Mouse (Mus musculus) neural tube, embryonic 15.5 days (tissue): ENCODE data around the gene Parp6. TPM values are rescaled to one million over a fixed set of nuclear protein-coding genes. Genes with fewer than 3 reads are reported as not detected.

ENCODE experiments used
- ATAC-seq: fragments of 200-750 bp; cut with Nextera tagmentation; 2 replicates; pipeline ENCODE4 v1.8.0; 2017; ENCODE audit warnings: mild to moderate bottlenecking, moderate TSS enrichment, moderate library complexity; ENCODE audit not compliant: low FRiP score
- H3K27ac ChIP-seq: fragments of 300-500 bp; sonication (generic); replicated peaks from 2 replicates; pipeline ENCODE4 v1.5.1; 2015; ENCODE audit warnings: mild to moderate bottlenecking, inconsistent platforms
- H3K27me3 ChIP-seq: fragments of 300-500 bp; sonication (generic); replicated peaks from 2 replicates; pipeline ENCODE4 v1.6.1; 2015; ENCODE audit warnings: inconsistent platforms
- H3K36me3 ChIP-seq: fragments of 300-500 bp; sonication (generic); 2 replicates; pipeline ENCODE4 v1.6.1; 2015; ENCODE audit warnings: inconsistent platforms
- H3K4me1 ChIP-seq: fragments of 300-500 bp; sonication (generic); 2 replicates; pipeline ENCODE4 v1.6.1; 2015; ENCODE audit warnings: inconsistent platforms
- H3K4me2 ChIP-seq: fragments of 300-500 bp; sonication (generic); 2 replicates; pipeline ENCODE4 v1.6.1; 2015; ENCODE audit warnings: inconsistent platforms, mild to moderate bottlenecking, moderate library complexity
- H3K4me3 ChIP-seq: fragments of 300-500 bp; sonication (generic); replicated peaks from 2 replicates; pipeline ENCODE4 v1.5.1; 2015; ENCODE audit warnings: mild to moderate bottlenecking, inconsistent platforms
- H3K9ac ChIP-seq: fragments of 300-500 bp; sonication (generic); replicated peaks from 2 replicates; pipeline ENCODE4 v1.6.1; 2015; ENCODE audit warnings: mild to moderate bottlenecking, inconsistent platforms
- H3K9me3 ChIP-seq: fragments of 300-500 bp; sonication (generic); replicated peaks from 2 replicates; pipeline ENCODE4 v1.6.1; 2016; ENCODE audit warnings: inconsistent platforms
- WGBS: fragments of 180-500 bp; shearing (Covaris S2); methylation state at CpG from one replicate; pipeline ENCODE4 v1.1.7; 2015; ENCODE audit warnings: mixed read lengths; 5-methylcytosine and 5-hydroxymethylcytosine counted together
- polyA plus RNA-seq: library from polyadenylated mRNA; unstranded; fragments of >200 nt; fragmentation: Nextera tagmentation; extraction: Ambion mirVana; gene quantifications from 2 replicates; pipeline ENCODE4 v1.2.1, GENCODE M21; 2015

Parp6 gene
- polyA plus RNA-seq, 1 experiment from 2014 or later, result 208 TPM

DNA sequence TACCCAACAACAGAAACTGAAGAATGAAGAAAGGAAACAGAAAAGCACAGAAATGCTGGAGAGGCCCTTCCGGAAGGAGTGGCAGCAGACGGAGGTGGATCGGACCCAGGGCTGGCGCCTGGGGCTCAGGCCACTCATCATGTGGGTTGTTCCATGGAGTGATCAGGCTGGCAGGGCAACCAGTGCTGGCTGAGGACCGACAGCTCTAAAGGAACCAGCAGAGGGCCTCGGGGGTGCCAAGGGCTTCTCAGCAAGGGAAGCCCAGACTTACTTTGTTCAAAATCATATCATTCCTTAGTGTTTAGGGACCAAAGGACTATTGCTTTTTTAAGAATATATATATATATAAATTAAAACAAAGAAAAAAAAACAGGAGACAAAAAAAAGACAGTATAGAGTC lies 11.1 kb upstream of the Parp6 start:
- H3K27ac ChIP-seq, result no peak overlapping the region
- H3K27me3 ChIP-seq, result 0 out of 2 replicates have a peak, but pooled peaks cover 2% of the 10 kb centered on the region
- no peak overlapping the region for H3K4me2 ChIP-seq
- ATAC-seq, result no peak
- 59% methylated on average over 6 of the region's 6 CpGs for WGBS
- no peak overlapping the region for H3K9ac ChIP-seq
- no peaks in the 10 kb centered on the region for H3K4me1 ChIP-seq
- no peaks in the 10 kb centered on the region for H3K9me3 ChIP-seq
- peaks cover 18% of the 10 kb centered on the region; the same call in 1 of the 2 replicates for H3K36me3 ChIP-seq
- no peak overlapping the region for H3K4me3 ChIP-seq

DNA sequence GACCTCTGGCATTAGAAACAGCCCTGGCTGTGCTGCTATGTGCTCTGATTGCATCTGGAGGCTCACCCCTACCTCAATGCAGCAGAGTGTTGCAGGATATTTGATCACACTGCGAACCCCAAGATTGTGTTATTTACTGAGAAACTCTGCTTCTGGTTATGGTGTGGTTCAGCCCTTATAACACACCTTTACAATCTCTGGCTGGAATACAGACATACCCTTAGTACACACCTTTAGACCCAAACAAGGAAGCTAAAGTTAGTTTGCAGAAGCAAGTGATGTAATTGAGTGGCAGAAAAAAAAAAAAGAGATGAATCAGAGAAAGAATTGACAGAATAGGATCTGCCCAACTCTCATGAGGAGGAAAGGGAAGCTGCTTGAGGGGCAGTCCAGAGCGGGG lies 6.1 kb upstream of the Parp6 start:
- Histone ChIP-seq H3K36me3 (0 out of 2 replicates have a peak, but pooled peaks cover 7% of the 10 kb centered on the region), H3K9ac (no peak overlapping the region), H3K27me3 (no peaks in the 10 kb centered on the region), H3K4me3 (no peak overlapping the region), H3K4me1 (no peaks in the 10 kb centered on the region), H3K9me3 (no peaks in the 10 kb centered on the region), H3K4me2 (no peak overlapping the region), H3K27ac (no peak overlapping the region)
- no peak for ATAC-seq
- 90% methylated on average over 2 of the region's 2 CpGs for WGBS

DNA sequence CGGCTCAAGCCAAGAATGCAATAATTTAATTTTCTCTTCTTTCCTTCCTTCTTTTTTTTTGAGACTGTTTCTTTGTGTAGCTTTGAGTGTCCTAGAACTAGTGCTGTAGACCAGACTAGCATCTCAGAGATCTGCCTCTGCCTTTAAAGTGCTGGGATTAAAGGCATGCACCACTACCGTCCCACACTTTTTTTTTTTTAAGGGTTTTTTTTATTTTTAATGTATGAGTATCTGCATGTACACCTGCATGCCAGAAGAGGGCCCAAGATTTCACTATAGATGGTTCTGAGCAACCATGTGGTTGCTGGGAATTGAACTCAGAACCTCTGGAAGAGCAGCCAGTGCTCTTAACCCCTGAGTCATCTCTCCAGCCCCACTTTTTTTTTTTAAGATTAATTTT lies 1.3 kb upstream of the Parp6 start:
- WGBS, result 93% methylated on average over 2 of the region's 2 CpGs
- no peaks in the 10 kb centered on the region for H3K36me3 ChIP-seq
- H3K9ac ChIP-seq, result no peak overlapping the region
- H3K9me3 ChIP-seq, result no peaks in the 10 kb centered on the region
- H3K27me3 ChIP-seq, result no peaks in the 10 kb centered on the region
- H3K4me2 ChIP-seq, result no peak overlapping the region
- H3K4me1 ChIP-seq, result peaks cover 30% of the 10 kb centered on the region
- no peak for ATAC-seq
- H3K4me3 ChIP-seq, result no peak overlapping the region
- no peak overlapping the region for H3K27ac ChIP-seq

DNA sequence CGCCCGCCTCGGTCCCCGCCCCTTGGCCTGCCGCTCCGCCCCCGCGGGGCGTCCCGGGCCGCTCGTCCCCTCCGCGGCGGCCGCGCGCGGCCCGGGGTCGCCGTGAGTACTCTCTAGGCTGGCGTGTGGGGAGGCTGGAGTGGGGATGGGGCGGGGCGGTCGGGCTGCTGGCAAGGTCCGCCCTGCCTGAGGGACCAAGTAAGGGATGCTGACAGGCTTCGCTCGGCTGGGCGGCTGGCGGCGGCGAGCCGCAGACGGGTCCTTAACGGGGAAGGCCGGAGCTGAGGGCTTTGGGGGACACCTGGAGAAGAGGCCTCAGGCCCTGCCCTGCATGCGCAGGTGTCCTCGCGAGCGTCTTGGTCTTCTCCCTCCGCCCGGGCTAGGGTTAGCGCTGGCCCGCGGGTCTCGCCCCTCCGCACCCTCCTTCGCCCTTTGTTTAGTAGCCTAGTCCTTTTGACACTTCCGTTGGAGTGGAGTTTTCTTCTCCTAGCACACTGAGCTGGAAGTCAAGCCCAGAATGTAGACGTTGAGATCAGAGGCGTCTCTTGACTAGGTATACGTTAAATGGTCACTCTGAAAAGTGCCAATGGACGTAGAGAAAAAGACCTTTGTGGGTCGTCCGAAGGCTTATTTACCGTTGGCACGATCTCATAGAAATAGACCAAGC lies 356 bp downstream of the Parp6 start:
- H3K4me1 ChIP-seq, result peaks cover 30% of the 10 kb centered on the region
- peak overlapping the region; percentile 91 for H3K27ac ChIP-seq
- under 1% methylated on average over 55 of the region's 58 CpGs for WGBS
- H3K9ac ChIP-seq, result peak overlapping the region; percentile 88
- H3K4me2 ChIP-seq, result peak overlapping the region; percentile 70
- peak overlapping the region; percentile 88 for H3K4me3 ChIP-seq
- H3K9me3 ChIP-seq, result no peaks in the 10 kb centered on the region
- ATAC-seq, result peak; percentile 66; the same call in 1 of the 2 replicates
- H3K27me3 ChIP-seq, result no peaks in the 10 kb centered on the region
- H3K36me3 ChIP-seq, result peaks cover 4% of the 10 kb centered on the region

DNA sequence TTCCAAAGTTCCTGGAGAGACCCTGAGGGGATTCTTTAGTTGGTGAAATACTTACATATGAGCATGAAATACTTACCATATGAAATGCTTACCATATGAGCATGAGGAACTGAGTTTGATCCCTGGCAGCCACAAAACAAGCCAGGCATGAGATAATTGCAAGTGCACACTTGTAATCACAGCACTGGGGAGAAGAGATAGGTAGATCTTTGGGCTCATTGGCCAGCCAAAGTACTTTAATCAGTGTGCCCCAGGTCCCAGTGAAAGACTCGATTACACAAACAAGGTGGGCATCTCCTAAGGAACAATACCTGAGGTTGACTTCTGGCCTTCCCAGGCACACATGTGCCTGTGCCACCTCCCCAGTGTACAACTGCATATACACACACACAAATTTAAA lies 21.3 kb downstream of the Parp6 start:
- H3K4me1 ChIP-seq, result no peaks in the 10 kb centered on the region
- H3K4me3 ChIP-seq, result no peak overlapping the region
- H3K27ac ChIP-seq, result no peak overlapping the region
- H3K36me3 ChIP-seq, result peaks cover 75% of the 10 kb centered on the region
- H3K27me3 ChIP-seq, result no peaks in the 10 kb centered on the region
- H3K9me3 ChIP-seq, result no peaks in the 10 kb centered on the region
- H3K4me2 ChIP-seq, result no peak overlapping the region
- no peak overlapping the region for H3K9ac ChIP-seq
- ATAC-seq, result no peak
- WGBS, result 97% methylated on average over 1 of the region's 1 CpGs

DNA sequence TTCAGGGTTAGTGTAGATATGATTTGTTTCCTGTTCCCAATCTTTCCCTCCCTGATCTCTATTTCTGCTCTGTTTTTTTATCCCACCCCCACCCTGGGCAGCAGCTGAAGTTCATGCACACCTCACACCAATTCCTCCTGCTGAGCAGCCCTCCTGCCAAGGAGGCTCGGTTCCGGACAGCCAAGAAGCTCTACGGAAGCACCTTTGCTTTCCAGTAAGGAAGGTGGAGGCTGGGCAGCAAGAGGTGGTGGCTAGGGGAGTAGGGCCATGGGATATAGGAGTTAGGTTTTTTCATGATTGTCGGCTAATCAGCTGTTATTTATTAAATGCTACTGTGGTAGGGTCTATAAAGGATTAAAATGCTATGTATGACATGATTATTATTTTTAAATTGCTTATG lies 22.9 kb downstream of the Parp6 start:
- H3K9ac ChIP-seq, result no peak overlapping the region
- H3K4me2 ChIP-seq, result no peak overlapping the region
- no peak for ATAC-seq
- no peaks in the 10 kb centered on the region for H3K9me3 ChIP-seq
- H3K4me3 ChIP-seq, result no peak overlapping the region
- no peaks in the 10 kb centered on the region for H3K4me1 ChIP-seq
- no peaks in the 10 kb centered on the region for H3K27me3 ChIP-seq
- no peak overlapping the region for H3K27ac ChIP-seq
- peaks cover 63% of the 10 kb centered on the region for H3K36me3 ChIP-seq
- WGBS, result 93% methylated on average over 4 of the region's 4 CpGs

DNA sequence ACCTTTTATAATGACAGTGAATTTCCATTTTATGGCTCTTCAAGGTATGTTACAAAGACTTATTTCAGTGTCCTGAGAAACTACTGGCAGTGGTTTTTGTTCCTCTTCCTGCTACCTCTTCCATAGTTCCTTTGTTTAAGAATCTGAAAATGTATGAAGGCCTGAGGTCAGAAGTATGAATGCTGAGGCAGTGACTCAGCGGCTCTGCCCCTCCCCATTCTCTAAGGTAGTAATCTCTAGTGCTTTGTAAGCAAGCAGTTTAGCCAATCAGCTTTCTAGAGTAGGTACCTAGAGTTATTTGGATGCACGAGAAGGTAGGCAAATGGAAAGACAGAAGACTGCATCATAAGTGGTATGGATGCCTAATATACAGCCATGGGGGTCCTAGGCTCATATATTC lies 24.2 kb downstream of the Parp6 start:
- H3K4me3 ChIP-seq, result no peak overlapping the region
- H3K4me2 ChIP-seq, result no peak overlapping the region
- ATAC-seq, result no peak
- no peak overlapping the region for H3K27ac ChIP-seq
- 77% methylated on average over 2 of the region's 2 CpGs for WGBS
- no peaks in the 10 kb centered on the region for H3K27me3 ChIP-seq
- H3K36me3 ChIP-seq, result peaks cover 58% of the 10 kb centered on the region
- H3K4me1 ChIP-seq, result no peaks in the 10 kb centered on the region
- H3K9me3 ChIP-seq, result no peaks in the 10 kb centered on the region
- H3K9ac ChIP-seq, result no peak overlapping the region

DNA sequence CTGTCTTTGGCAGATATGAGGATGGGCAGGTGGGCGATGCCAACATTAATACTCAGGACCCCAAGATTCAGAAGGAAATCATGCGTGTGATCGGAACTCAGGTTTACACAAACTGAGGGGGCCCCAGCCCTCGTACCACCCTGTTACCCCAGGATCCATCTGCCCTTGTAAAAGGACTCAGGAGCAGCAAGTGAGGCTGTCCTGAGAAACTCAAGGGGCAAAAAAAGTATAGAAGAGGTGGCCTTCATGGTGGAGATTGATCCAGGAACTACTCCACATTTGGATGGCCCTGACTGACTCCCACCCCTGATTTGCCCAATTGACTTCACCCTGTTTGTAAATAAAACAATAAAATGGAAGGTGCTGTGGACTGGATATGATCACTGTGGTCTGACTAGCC lies 32.8 kb downstream of the Parp6 start:
- Histone ChIP-seq H3K9ac (no peak overlapping the region), H3K27me3 (no peaks in the 10 kb centered on the region), H3K36me3 (peaks cover 50% of the 10 kb centered on the region), H3K4me2 (no peak overlapping the region), H3K27ac (no peak overlapping the region), H3K4me3 (no peak overlapping the region), H3K9me3 (no peaks in the 10 kb centered on the region), H3K4me1 (no peaks in the 10 kb centered on the region)
- no peak for ATAC-seq
- 95% methylated on average over 4 of the region's 4 CpGs for WGBS

DNA sequence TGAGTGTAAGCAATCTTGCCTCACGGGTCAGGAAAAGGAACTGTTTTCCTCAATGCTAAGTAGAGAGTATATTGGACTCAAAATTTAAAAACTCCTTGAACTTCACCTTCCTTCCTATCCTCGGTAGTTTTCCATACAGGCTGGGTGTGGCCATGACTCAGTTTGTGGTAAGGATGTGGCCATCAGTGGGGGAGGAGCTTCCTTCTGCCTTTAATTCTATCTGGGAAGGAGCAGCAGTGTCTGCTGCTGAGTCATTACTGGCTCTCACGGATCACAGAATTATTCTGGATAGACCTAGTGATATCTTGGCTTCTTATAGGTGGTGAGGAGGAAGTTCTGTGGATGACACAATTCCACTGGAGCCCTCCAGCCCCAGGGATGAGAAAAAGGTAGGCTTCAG lies 36.3 kb downstream of the Parp6 start:
- Histone ChIP-seq H3K9me3 (no peaks in the 10 kb centered on the region), H3K27ac (no peak overlapping the region), H3K27me3 (no peaks in the 10 kb centered on the region), H3K4me3 (no peak overlapping the region), H3K9ac (no peak overlapping the region), H3K4me1 (peaks cover 12% of the 10 kb centered on the region), H3K4me2 (no peak overlapping the region), H3K36me3 (peaks cover 30% of the 10 kb centered on the region)
- 41% methylated on average over 3 of the region's 3 CpGs for WGBS
- ATAC-seq, result no peak

DNA sequence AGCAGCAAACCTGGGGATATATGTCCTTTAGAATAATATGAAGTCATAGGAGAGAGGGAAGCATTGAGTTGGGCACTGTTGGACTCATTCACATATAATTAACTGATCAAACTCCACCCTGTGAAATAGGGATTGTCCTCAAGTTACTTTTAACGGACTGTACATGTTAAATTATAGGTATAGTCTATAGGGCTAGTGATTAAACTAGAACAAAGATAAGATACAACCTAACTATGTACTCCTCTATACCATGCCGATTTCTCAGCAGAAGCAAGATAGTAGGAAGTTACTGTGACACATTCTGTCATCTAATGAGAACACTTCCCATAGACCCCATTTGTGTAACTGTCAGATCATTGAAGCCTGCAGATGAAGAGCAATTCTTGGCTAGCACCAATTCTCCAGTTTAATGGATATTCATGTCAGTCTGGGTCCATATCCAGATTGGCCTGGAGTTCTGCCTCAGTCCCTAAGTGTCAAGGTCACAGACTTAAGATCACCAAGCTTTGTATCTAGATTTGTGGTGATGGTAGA lies 37.4 kb downstream of the Parp6 start:
- no peaks in the 10 kb centered on the region for H3K9me3 ChIP-seq
- no peak overlapping the region for H3K4me2 ChIP-seq
- no peak overlapping the region for H3K9ac ChIP-seq
- H3K27ac ChIP-seq, result no peak overlapping the region
- ATAC-seq, result no peak
- 90% methylated on average over 2 of the region's 2 CpGs for WGBS
- H3K27me3 ChIP-seq, result no peaks in the 10 kb centered on the region
- peaks cover 24% of the 10 kb centered on the region for H3K4me1 ChIP-seq
- H3K36me3 ChIP-seq, result peaks cover 19% of the 10 kb centered on the region
- H3K4me3 ChIP-seq, result no peak overlapping the region

DNA sequence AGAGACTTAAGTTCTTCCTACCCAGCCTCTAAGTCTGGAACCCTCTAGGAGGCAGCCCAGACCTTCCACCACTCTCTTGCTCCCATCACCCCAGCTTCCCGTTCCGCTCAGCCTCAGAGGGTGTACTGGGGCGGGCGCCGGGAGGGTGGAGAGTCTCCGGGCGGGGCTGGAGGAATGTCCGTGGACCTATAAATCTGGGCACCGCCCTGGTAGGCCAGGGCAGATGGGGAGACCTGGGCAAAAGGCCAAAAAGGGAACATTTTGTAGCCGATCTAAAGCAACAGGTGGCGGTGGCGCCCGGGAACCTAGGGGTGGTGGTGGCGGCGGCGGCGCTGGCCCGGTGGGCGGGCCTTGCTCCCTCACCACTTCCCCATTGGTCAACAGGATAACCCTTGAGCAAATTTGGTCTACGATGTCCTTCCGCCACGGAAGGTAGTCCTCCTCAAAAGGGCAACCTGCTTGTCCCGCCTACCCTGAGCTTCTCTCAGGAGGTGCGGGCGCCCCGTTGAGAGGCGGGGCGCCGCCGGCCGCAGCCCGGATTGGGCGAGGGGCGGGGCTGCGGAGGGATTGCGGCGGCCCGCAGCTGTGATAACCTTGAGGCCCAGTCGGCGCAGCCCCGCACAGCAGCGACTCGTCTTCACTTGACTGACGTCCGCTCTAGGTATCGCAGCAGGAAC lies 39.0 kb downstream of the Parp6 start, which contains the start of gene Pkm:
Gene Pkm (plus strand): TSS at position 411 of the 677 bp plus-strand sequence.
- Histone ChIP-seq H3K9ac (peak within 1 kb of the TSS; percentile 95), H3K27ac (peak within 1 kb of the TSS; percentile 99), H3K9me3 (no peaks in the 10 kb centered on the region), H3K4me2 (peak within 1 kb of the TSS; percentile 71), H3K36me3 (0 out of 2 replicates have a peak, but pooled peaks cover 4% of the 10 kb centered on the region), H3K27me3 (no peaks in the 10 kb centered on the region), H3K4me1 (peaks cover 40% of the 10 kb centered on the region), H3K4me3 (peak within 1 kb of the TSS; percentile 93)
- WGBS, result 2% methylated on average over 46 of the region's 46 CpGs
- ATAC-seq, result peak; percentile 92
